ENCODE assay signal across 8 mouse cellular contexts in genomic region chr9:83663981-83664897, GRCm38 (mm10).
DNase-seq lines count a peak whose midpoint lies in the region; ATAC-seq lines count a peak whose summit lies in the region.

No protein-coding gene starts in this region.

- H3K4me2 ChIP-seq in neural tube, embryonic 11.5 days (ENCODE audit: low read depth) = peak overlapping the region; percentile 50

- no peaks in the 10 kb centered on the region for H3K27me3 ChIP-seq in limb, embryonic 10.5 days (ENCODE audit: low read depth, poor library complexity, severe bottlenecking)
- H3K27me3 ChIP-seq in neural tube, embryonic 11.5 days (ENCODE audit: control insufficient read depth, insufficient read depth, low read length) = no peaks in the 10 kb centered on the region

- H3K9me3 ChIP-seq in limb, embryonic 10.5 days (replicated peaks) = no peaks in the 10 kb centered on the region
- no peaks in the 10 kb centered on the region for H3K9me3 ChIP-seq in neural tube, embryonic 11.5 days (ENCODE audit: control insufficient read depth, low read length)

- H3K4me1 ChIP-seq in limb, embryonic 10.5 days = peaks cover 15% of the 10 kb centered on the region
- H3K4me1 ChIP-seq in neural tube, embryonic 11.5 days (ENCODE audit: control insufficient read depth, insufficient read depth, low read length) = no peaks in the 10 kb centered on the region

- peak overlapping the region; percentile 46 for H3K4me3 ChIP-seq in limb, embryonic 10.5 days
- H3K4me3 ChIP-seq in neural tube, embryonic 11.5 days (ENCODE audit: low read depth, low read length) = peak overlapping the region; percentile 28; the same call in 1 of the 2 replicates

- WGBS in limb, embryonic 10.5 days = 33% methylated on average over 25 of the region's 33 CpGs
- WGBS in neural tube, embryonic 11.5 days = 23% methylated on average over 23 of the region's 33 CpGs

- peak; percentile 23 to 32 for DNase-seq in frontal cortex, postnatal 36 days (ENCODE audit: low spot score in 2 of 2)
- DNase-seq in ovary, postnatal 36 days (ENCODE audit: low spot score) = peak; percentile 23
- DNase-seq in ovary, adult 18-20 months (ENCODE audit: low spot score) = no peak
- peak; percentile 50 for DNase-seq in limb, embryonic 10.5 days (ENCODE audit: low spot score)
- DNase-seq in neural tube, embryonic 11.5 days (ENCODE audit: low spot score) = peak; percentile 51
- DNase-seq in thymus, postnatal 10 days (ENCODE audit: low spot score in 2 of 2) = no peak
- no peak for DNase-seq in thymus, postnatal 14 days

- peak overlapping the region; percentile 54 for H3K9ac ChIP-seq in neural tube, embryonic 11.5 days (ENCODE audit: low read length)

- peak overlapping the region; percentile 81 for H3K27ac ChIP-seq in limb, embryonic 10.5 days
- H3K27ac ChIP-seq in neural tube, embryonic 11.5 days (ENCODE audit: low read depth, low read length) = 0 out of 2 replicates have a peak overlapping the region, but pooled peaks have one; percentile 27

- no peak for ATAC-seq in frontal cortex, adult (ENCODE audit: low TSS enrichment)
- peak; percentile 65 for ATAC-seq in neural tube, embryonic 11.5 days (ENCODE audit: insufficient read depth, low FRiP score, low TSS enrichment)

- H3K36me3 ChIP-seq in limb, embryonic 10.5 days = no peaks in the 10 kb centered on the region
- H3K36me3 ChIP-seq in neural tube, embryonic 11.5 days (ENCODE audit: control insufficient read depth, insufficient read depth, low read length) = no peaks in the 10 kb centered on the region

Comparison
In these comparisons a context has a peak if more than half of its experiments do, and no peak if none do; other contexts are left out.
1. DNase-seq: peak in frontal cortex, postnatal 36 days (2 of 2), ovary, postnatal 36 days (single experiment), limb, embryonic 10.5 days (single experiment) and neural tube, embryonic 11.5 days (single experiment); none in ovary, adult 18-20 months (single experiment), thymus, postnatal 10 days (0 of 2) and thymus, postnatal 14 days (single experiment).